Mouse (Mus musculus): Measurements from ENCODE around the gene Stk4. TPM values are rescaled to one million over a fixed set of nuclear protein-coding genes. Genes with fewer than 3 reads are reported as not detected.

Gene Stk4
- 10 to 100 TPM; 46.9 to 50.4 TPM for total RNA-seq (2021)
- long read RNA-seq, experiment 1, full-length matches to known transcripts, result 29 of 34 reads
- long read RNA-seq, experiment 1, partial matches to known transcripts, result 1 of 34 reads
- long read RNA-seq, experiment 1, other reads (novel, unspliced or antisense), result 4 of 34 reads
- long read RNA-seq, experiment 2, full-length matches to known transcripts, result 35 of 47 reads
- long read RNA-seq, experiment 2, partial matches to known transcripts, result 2 of 47 reads
- long read RNA-seq, experiment 2, other reads (novel, unspliced or antisense), result 10 of 47 reads

DNA sequence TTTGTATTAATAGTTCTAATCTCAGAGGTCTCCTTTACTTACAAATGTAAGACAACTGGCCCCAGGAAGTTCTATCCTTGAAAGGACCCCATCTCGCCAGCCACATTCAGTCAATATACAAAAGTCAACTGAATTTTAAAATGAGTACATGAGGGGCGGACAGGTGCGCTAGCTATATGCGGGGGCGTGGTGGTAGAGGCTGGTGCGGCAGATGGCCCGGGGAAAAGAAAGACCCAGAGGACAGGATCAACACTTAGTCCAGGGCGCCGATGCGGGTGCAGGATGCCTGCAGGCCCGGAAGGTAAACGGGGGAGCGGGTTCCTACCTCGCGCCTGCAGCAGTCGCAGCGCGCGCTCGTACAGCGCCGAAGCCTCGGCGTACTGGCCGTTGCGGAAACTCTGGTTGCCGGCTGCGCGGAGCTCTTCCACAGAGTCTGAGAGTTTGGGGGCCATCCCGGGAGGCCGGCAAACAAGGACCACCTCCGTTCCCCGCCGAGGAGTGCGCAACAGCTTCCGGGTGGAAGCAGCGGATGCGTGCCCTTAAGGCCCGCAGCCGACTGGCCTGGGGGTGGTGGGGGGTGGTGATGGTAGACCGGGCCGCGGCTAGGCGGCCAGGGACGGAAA is at the start of gene Stk4:
Gene Stk4, plus strand, starts transcription at position 181 of the 623 bp plus-strand sequence.
- no peak for TF ChIP-seq CTCF (conservative IDR thresholded peaks at IDR 0.05)
- H3K4me3 ChIP-seq, result peak within 1 kb of the TSS; percentile 95
- H3K27ac ChIP-seq, result peak within 1 kb of the TSS; percentile 94
- DNase-seq (ENCODE audit: low spot score in 2 of 2), result no peak

DNA sequence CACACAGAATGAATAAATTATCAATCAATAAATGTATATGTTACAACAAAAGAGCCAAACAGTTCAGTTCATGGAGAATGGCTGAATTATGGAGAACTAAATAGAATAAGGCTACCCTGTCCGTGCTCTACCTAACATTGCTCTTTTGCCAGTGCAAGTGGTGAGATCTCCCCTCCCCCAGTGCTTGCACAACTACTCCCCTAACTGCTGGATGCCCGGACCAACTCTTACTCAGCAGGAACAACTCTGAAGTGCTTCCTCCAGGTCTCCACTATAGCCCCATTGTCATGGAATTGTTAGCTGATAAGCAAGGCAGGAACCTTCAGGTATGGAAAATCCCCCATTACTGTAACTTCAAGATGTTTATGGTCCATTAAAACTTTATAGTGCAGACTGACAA is 48.0 kb upstream of the Stk4 start:
- Histone ChIP-seq H3K4me3 (no peak overlapping the region), H3K27ac (no peak overlapping the region)
- no peak for TF ChIP-seq CTCF (conservative IDR thresholded peaks at IDR 0.05)
- DNase-seq (ENCODE audit: low spot score in 2 of 2), result no peak

DNA sequence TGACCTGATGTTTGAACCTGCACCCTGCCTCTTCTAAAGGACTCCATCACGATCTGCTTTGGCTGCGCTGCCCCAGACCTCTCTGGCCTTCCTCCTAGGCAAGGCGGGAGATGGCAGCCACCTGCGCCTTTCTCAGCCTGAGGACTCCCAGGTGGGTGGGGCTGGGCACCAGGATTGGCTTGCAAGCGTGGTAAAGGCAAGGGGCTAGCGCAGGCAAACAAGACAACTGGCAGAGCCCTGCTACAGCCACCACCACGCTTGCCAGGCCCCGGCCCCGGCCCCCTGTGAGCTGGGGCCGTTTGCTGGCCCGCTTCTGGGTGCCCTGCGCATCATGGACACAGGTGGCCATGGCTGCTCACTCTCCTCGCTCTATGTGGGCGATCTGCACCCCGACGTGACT is 45.0 kb upstream of the Stk4 start, which contains the start of gene Pabpc1l:
Gene Pabpc1l, plus strand, starts transcription at position 301 of the 400 bp plus-strand sequence.
- H3K27ac ChIP-seq, result no peak within 1 kb of the TSS
- H3K4me3 ChIP-seq, result no peak within 1 kb of the TSS
- no peak for DNase-seq (ENCODE audit: low spot score in 2 of 2)
- TF ChIP-seq CTCF (conservative IDR thresholded peaks at IDR 0.05), result no peak

DNA sequence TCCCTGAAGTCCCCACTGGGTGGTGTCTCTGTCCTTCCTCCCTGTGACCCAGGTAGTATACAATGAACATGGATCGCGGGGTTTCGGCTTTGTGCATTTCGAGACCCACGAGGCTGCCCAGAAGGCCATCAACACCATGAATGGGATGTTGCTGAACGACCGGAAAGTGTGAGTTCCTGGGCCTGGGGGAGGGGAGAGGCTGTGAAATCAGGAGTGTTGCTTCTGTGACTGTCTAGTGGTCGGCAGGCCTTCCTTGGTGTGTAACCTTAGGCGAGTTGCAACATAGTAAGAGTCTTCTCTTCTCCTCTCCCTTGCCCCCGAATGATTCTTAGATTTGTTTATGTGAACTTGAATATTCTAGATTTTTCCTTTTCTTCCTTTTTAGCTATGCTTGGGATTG is 39.0 kb upstream of the Stk4 start:
- H3K4me3 ChIP-seq, result no peak overlapping the region
- no peak for DNase-seq (ENCODE audit: low spot score in 2 of 2)
- no peak for TF ChIP-seq CTCF (conservative IDR thresholded peaks at IDR 0.05)
- no peak overlapping the region for H3K27ac ChIP-seq

DNA sequence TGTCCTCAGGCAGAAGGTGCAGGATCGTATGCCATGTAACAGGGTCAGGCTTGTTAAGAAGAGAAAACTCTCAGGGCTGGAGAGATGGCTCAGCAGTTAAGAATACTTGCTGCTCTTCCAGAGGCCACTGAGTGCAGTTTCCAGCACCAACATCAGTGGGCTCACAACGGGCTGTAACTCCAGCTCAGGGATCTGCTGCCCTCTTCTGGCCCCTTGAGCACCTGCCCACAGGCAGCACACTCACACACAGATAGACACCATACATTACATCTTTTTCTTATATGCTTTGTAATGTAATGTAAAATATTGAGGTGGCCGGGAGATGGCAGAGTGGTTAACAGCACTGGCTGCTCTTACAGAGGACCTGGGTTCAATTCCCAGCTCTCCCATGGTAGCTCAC is 37.1 kb upstream of the Stk4 start:
- H3K27ac ChIP-seq, result no peak overlapping the region
- H3K4me3 ChIP-seq, result no peak overlapping the region
- DNase-seq (ENCODE audit: low spot score in 2 of 2), result no peak
- TF ChIP-seq CTCF (conservative IDR thresholded peaks at IDR 0.05), result peak; percentile 19

DNA sequence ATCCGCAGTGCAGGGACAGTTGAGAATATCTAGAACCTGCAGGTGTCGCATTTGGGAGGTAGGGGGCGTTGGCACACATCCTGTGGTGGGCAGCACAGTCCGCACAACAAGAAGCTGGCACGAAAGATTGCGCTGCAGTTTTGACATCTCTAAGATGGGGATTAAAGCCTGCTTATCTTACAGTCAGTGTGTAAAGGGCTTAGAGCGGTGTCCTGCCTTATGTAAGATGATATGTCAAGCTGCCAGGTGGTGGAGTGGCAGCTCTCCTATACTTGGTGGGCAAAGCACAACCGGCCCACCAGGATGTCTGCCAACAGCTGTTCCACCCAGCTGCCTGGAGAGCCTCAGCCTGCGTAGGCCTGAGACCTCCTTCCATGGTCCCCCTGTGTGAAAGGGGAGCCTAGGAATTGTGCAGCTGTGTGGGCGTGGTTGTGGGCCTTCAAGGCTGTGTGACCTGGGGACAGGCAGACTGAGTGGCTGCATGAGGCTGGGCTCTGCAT is 33.6 kb upstream of the Stk4 start:
- TF ChIP-seq CTCF (conservative IDR thresholded peaks at IDR 0.05), result peak; percentile 14; the same call in 1 of the 2 replicates
- no peak for DNase-seq (ENCODE audit: low spot score in 2 of 2)
- Histone ChIP-seq H3K4me3 (no peak overlapping the region), H3K27ac (no peak overlapping the region)

DNA sequence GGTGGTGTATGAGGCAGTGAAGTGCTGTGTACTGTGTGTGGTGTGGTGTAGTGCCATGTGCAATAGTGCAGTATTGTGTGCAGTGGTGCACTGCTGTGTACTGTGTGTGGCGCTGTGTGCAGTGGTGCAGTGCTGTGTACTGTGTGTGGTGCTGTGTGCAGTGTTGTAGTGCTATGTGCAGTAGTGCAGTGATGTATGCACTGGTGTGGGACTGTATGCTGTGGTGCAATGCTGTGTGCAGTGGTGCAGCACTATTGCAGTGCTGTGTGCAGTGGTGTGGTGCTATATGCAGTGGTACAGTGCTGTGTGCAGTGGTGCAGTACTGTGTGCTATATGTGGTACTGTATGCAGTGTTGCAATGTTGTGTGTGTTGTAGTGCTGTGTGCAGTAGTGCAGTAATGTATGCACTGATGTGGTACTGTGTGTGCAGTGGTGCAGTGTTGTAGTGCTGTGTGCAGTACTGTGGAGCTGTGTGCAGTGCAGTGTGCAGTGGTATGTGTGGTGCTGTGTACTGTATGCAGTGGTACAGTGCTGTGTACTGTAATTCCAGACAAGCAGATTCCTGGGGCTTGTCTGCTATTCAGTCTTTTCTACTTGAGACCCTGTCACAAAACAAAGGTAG is 31.6 kb upstream of the Stk4 start:
- TF ChIP-seq CTCF (conservative IDR thresholded peaks at IDR 0.05), result no peak

DNA sequence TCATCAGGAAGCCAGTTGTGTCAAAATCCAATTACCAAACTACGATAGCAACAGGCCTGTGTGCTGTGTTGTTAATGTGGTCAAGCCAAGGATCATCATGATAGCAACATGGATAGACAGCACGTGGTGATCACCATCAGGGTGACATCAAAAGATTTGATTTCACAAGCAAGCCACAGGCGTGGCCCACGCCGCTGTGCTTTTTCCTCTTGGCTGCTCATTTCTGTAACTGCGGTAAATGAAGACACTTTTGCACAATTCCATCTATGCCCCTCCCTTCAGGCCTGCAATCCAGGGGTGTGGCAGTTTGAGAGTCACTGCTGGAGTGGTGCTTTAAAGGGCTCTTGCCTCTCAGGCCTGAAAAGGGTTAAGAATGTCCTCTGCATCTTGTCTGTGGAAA is 29.2 kb upstream of the Stk4 start:
- Histone ChIP-seq H3K27ac (no peak overlapping the region), H3K4me3 (no peak overlapping the region)
- DNase-seq (ENCODE audit: low spot score in 2 of 2), result no peak
- no peak for TF ChIP-seq CTCF (conservative IDR thresholded peaks at IDR 0.05)

More for the DNA sequence above, 31.6 kb upstream of the Stk4 start:
- no peak overlapping the region for H3K4me3 ChIP-seq
- no peak overlapping the region for H3K27ac ChIP-seq
- DNase-seq (ENCODE audit: low spot score in 2 of 2), result no peak

DNA sequence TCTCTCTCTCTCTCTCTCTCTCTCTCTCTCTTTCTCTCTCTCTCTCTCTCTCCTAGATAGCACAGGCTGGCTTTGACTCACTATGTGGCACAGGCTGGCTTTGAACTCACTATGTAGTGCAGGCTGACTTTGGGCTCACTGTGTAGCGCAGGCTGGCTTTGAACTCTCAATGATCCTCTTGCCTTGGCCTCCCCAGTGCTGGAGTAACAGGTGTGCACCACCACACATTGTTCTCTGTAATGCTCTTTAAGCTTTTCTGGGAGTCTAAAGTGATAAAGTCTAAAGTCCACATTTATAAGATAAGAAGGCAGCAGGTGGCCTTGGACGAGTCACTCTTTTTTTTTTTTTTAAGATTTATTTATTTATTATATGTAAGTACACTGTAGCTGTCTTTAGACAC is 28.6 kb upstream of the Stk4 start:
- no peak overlapping the region for H3K27ac ChIP-seq
- H3K4me3 ChIP-seq, result no peak overlapping the region
- DNase-seq (ENCODE audit: low spot score in 2 of 2), result no peak
- TF ChIP-seq CTCF (conservative IDR thresholded peaks at IDR 0.05), result no peak

DNA sequence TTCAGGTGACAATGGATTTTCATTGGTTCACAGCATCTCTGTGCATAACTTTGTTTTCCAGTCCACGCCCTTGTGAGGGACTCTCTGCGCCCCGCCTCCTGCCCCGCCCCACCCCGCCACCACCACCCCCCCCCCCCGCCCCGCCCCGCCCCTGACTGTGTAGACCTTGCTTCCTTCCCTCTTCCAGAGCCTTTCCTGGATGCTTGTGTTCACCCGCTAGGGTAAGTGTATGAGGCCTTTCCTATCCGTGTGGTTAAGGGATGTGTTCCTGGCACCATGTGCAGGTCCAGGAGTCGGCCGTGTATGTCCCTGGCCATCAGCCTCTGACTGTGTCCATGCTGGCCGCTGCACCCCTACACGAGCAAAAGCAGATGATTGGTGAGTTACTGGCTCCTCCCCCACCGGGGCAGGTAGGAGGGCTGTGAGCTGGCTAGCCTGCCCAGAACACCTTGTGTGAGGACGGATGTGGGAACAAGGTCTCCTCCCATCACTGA is 22.9 kb upstream of the Stk4 start:
- no peak overlapping the region for H3K27ac ChIP-seq
- TF ChIP-seq CTCF (conservative IDR thresholded peaks at IDR 0.05), result no peak
- H3K4me3 ChIP-seq, result no peak overlapping the region
- no peak for DNase-seq (ENCODE audit: low spot score in 2 of 2)

DNA sequence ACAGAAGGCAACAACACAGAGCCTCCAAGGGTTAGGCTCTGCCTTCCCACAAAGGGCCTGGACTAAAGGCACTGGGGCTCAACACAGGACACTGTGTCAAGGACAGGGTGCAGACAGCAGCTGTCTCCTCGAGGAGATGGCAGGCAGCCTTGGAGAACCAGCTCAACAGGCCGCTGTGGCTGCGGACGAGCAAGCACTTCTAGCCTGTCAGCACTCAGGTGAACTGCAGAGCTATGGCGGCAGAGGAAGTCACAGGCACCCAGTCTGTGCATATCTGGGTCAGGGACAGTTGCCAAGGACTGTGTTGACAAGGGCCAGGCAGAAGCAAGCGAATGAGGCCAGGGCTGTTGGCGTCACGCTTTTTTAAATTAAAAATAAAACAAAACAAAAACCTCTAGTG is 16.4 kb upstream of the Stk4 start:
- no peak overlapping the region for H3K4me3 ChIP-seq
- no peak for TF ChIP-seq CTCF (conservative IDR thresholded peaks at IDR 0.05)
- H3K27ac ChIP-seq, result no peak overlapping the region
- no peak for DNase-seq (ENCODE audit: low spot score in 2 of 2)

DNA sequence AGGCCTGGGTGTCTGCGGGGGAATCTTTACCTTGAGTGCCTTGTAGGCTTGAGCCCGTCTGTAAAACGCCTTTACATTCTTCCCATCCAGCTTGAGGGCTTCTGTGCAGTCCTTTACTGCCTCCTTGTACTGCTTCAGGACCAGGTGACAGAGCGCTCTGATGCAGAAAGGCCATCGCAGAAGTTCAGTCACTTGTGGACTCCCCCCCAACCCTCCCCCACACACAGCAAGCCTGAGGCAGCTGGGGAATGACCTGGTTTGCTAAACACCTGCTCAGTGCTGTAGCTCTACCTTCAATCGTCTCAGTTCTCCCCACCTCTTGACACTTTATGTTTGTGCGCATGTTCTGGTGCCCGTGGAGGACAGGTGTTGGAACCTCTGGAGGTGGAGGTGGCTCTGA is 15.5 kb upstream of the Stk4 start:
- Histone ChIP-seq H3K27ac (no peak overlapping the region), H3K4me3 (no peak overlapping the region)
- DNase-seq (ENCODE audit: low spot score in 2 of 2), result no peak
- no peak for TF ChIP-seq CTCF (conservative IDR thresholded peaks at IDR 0.05)

DNA sequence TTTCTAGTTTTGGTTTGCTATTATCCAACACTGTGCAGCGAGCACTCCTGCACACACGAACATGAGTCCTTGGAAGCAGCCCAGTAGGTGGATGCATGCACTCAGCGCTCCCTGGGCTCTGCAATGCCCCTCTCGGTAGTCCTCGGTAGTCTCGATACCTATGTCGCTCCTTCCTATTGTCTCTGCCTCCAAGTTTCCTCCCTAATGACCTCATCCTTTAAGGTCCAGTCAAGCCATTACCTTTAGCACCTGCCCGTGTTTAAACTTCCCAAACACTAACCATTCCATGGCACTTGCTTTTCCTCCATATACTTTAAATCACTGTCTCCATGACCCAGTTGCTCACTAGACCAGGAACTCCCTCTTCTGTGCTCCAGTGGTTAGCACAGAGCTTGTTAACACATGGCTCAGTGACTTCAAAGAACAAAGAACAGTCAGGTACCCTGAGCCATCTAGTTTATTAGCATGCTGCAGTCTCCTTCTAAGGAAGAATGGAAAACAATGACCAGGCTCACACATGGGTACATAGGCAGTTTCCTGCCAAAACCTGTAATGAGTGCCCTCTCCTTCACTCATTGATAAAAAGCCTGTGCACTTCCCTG is 10.4 kb upstream of the Stk4 start:
- Histone ChIP-seq H3K4me3 (no peak overlapping the region), H3K27ac (no peak overlapping the region)
- no peak for TF ChIP-seq CTCF (conservative IDR thresholded peaks at IDR 0.05)
- no peak for DNase-seq (ENCODE audit: low spot score in 2 of 2)
